Mouse (Mus musculus): Measurements from ENCODE around the gene Necab2. TPM values are rescaled to one million over a fixed set of nuclear protein-coding genes. Genes with fewer than 3 reads are reported as not detected.

Necab2 gene
- 60.4 and 76.7 TPM in 2 replicates for polyA plus RNA-seq (2021; fragmentation: Nextera tagmentation)
- long read RNA-seq, experiment 1, transcript Necab2-201 (13 exons, 1,976 nt) = major isoform, 79 of 113 reads
- long read RNA-seq, experiment 1, partial matches to known transcripts = 19 of 113 reads
- long read RNA-seq, experiment 1, other reads (novel, unspliced or antisense) = 15 of 113 reads
- long read RNA-seq, experiment 2, transcript Necab2-201 (13 exons, 1,976 nt) = major isoform, 286 of 339 reads
- long read RNA-seq, experiment 2, partial matches to known transcripts = 21 of 339 reads
- long read RNA-seq, experiment 2, other reads (novel, unspliced or antisense) = 32 of 339 reads

GRCm38 (mm10) chr8:119446211-119446989 lies at the start of gene Necab2:
Gene Necab2, plus strand, starts transcription at chr8:119446719.

GRCm38 (mm10) chr8:119433582-119434174 lies 12.8 kb upstream of the Necab2 start, which contains the start of gene Osgin1:
Gene Osgin1, plus strand, starts transcription at chr8:119434124.

DNA sequence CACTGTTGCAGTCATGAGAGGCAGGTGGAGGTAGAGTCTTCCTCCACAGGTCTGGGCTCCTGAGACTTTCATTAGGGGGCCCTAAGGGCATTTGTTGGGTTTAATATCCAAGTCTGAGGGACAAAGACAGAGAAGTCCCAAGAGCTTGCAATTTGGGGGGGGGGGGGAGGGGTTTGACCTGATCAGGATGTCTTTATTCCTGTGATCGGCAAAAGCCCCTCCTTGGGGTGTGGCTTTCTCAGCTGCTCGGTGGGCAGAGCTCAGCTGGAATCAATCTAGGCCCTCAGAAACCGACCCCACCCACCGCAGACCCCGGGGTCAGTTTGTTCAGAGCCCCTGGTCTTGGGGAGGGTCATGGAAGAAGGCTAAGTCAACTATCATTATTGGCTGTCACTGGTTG lies 55.1 kb downstream of the Necab2 start, which contains the start of gene Slc38a8:
Slc38a8 (minus strand) TSS at position 101 of the 400 bp plus-strand sequence.

Other genes with a start within 250 kb of the Necab2 start
- gene Hsbp1, start 102.2 kb upstream of the Necab2 start, polyA plus RNA-seq (2021; fragmentation: Nextera tagmentation) = 795 and 801 TPM in 2 replicates
- gene Mlycd, start 51.8 kb upstream of the Necab2 start, polyA plus RNA-seq (2021; fragmentation: Nextera tagmentation) = 18.0 and 25.3 TPM in 2 replicates
- gene Osgin1, start 12.6 kb upstream of the Necab2 start, polyA plus RNA-seq (2021; fragmentation: Nextera tagmentation) = 0.63 and 0.73 TPM in 2 replicates
- gene Slc38a8, start 55.0 kb downstream of the Necab2 start, polyA plus RNA-seq (2021; fragmentation: Nextera tagmentation) = not detected in 2 replicates
- gene Mbtps1, start 112.0 kb downstream of the Necab2 start, polyA plus RNA-seq (2021; fragmentation: Nextera tagmentation) = 15.0 and 16.7 TPM in 2 replicates
- gene Hsdl1, start 128.5 kb downstream of the Necab2 start, polyA plus RNA-seq (2021; fragmentation: Nextera tagmentation) = 39.3 and 40.8 TPM in 2 replicates
- gene Dnaaf1, start 128.5 kb downstream of the Necab2 start, polyA plus RNA-seq (2021; fragmentation: Nextera tagmentation) = 0.79 and 0.95 TPM in 2 replicates
- gene Taf1c, start 158.5 kb downstream of the Necab2 start, polyA plus RNA-seq (2021; fragmentation: Nextera tagmentation) = 3.2 and 3.5 TPM in 2 replicates
- gene Adad2, start 166.0 kb downstream of the Necab2 start, polyA plus RNA-seq (2021; fragmentation: Nextera tagmentation) = 0.08 TPM in 1 of 2 replicates, not detected in the other
- 4.7 TPM in 2 replicates for gene Kcng4, start 189.0 kb downstream of the Necab2 start, polyA plus RNA-seq (2021; fragmentation: Nextera tagmentation)
- gene Wfdc1, start 219.6 kb downstream of the Necab2 start, polyA plus RNA-seq (2021; fragmentation: Nextera tagmentation) = 12.7 and 15.6 TPM in 2 replicates